Mouse (Mus musculus) E14TG2a.4 (cell line): Measurements from ENCODE around the gene Ccdc90b.

Experiments
- H3K27me3 ChIP-seq: 2 replicates; pipeline ENCODE4 v1.6.1; 2014; ENCODE audit warnings: low read length, control low read depth; ENCODE audit not compliant: insufficient read depth
- H3K36me3 ChIP-seq: 2 replicates; pipeline ENCODE4 v1.6.1; 2014; ENCODE audit warnings: low read length, control low read depth; ENCODE audit not compliant: insufficient read depth
- H3K4me1 ChIP-seq: replicated peaks from 2 replicates; pipeline ENCODE4 v1.6.1; 2014; ENCODE audit warnings: low read depth, low read length, control low read depth
- H3K4me3 ChIP-seq: replicated peaks from 2 replicates; pipeline ENCODE4 v1.5.1; 2014; ENCODE audit warnings: mild to moderate bottlenecking, low read length
- H3K9me3 ChIP-seq: 2 replicates; pipeline ENCODE4 v1.6.1; 2014; ENCODE audit warnings: low read length, control low read depth
- CTCF ChIP-seq: conservative IDR thresholded peaks from 2 replicates; pipeline ENCODE4 v1.5.1; 2014; ENCODE audit warnings: low read length
- NANOG ChIP-seq: IDR thresholded peaks from 2 replicates; pipeline ENCODE4 v1.6.1; 2014; ENCODE audit warnings: borderline replicate concordance, low read length, mixed read lengths
- POU5F1 ChIP-seq: IDR thresholded peaks from 2 replicates; pipeline ENCODE4 v1.6.1; 2014; ENCODE audit warnings: low read length, borderline replicate concordance

Ccdc90b gene

DNA sequence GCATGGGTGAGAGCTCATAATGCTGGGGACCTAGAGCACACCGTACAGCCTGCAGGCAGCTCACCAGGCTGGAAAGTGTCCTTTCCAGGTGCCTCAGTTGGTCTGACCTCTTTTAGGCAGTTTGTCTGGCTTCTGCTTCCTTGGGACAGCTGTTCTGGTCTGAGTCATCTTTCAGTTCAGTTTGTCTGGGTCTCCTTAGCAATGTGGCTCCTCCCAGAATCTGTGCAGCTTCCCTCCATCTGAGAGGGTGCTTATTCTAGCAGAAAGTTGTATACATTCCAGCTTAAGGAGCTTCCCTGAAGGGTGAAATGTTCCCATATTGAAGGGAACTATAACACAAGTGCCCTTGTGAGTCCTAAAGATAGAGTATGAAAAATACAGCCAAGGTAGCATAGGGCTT lies 5.8 kb downstream of the Ccdc90b start:
- no peaks in the 10 kb centered on the region for H3K27me3 ChIP-seq
- H3K4me1 ChIP-seq, result peaks cover 7% of the 10 kb centered on the region
- no peak overlapping the region for H3K4me3 ChIP-seq
- no peak for TF ChIP-seq NANOG
- no peak for TF ChIP-seq POU5F1
- TF ChIP-seq CTCF, result no peak
- peaks cover 13% of the 10 kb centered on the region for H3K36me3 ChIP-seq
- H3K9me3 ChIP-seq, result no peaks in the 10 kb centered on the region

DNA sequence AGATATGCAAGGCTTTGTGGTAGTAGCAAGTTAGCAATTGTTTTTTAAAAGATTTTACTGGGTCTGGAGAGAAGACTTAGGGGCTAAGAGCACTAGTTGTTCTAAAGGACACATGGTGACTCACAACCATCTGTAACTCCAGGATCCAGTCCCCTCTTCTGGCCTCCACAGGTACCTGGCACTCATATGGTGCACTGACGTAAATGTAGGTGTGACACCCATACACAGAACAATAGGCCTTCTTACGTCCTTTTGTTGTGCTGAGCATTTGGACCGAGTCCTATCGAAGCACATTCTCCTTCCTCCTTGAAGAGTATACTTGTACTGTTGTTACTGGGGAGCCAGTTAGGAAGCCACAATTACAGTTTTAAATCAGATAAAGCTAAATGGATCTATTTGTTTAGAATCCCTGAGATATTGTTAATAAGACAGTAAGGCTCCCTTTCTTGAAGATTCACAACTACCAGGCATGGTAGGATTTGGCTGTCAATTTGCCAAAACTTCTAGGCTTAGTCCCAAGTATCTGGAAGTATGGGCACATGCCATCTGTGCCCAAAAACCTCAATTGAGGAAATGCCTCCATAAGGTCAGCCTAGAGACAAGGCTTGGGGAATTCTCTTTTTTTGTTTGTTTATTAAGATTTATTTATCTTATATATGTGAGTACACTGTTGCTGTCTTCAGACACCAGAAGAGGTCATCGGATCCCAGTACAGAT lies 19.7 kb downstream of the Ccdc90b start:
- no peaks in the 10 kb centered on the region for H3K27me3 ChIP-seq
- H3K4me1 ChIP-seq, result peaks cover 13% of the 10 kb centered on the region
- TF ChIP-seq NANOG (no peak), POU5F1 (no peak), CTCF (no peak)
- H3K4me3 ChIP-seq, result no peak overlapping the region
- no peaks in the 10 kb centered on the region for H3K9me3 ChIP-seq
- H3K36me3 ChIP-seq, result peaks cover under 1% of the 10 kb centered on the region; the same call in 1 of the 2 replicates

DNA sequence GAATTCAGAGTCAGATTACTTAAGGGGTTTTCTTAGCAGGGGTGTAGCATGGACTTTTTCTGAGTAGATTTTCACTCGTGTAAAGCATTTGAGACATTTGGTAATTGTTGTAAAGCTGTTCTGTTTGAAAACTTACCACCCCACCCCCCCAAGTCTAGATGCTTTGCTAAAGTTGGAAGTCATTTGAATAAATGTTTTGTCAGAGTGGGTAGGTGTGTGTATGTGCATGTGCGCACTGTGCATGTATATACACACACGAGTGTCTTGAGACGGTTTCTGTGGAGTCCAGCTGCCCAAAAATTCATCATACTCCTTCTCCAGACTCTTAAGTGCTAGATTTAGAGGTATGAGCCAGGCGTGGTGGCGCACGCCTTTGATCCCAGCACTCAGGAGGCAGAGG lies 22.6 kb downstream of the Ccdc90b start:
- no peak overlapping the region for H3K4me3 ChIP-seq
- H3K36me3 ChIP-seq, result no peaks in the 10 kb centered on the region
- TF ChIP-seq NANOG, result no peak
- no peak for TF ChIP-seq POU5F1
- no peak for TF ChIP-seq CTCF
- H3K4me1 ChIP-seq, result peaks cover 13% of the 10 kb centered on the region
- H3K27me3 ChIP-seq, result no peaks in the 10 kb centered on the region
- H3K9me3 ChIP-seq, result no peaks in the 10 kb centered on the region

DNA sequence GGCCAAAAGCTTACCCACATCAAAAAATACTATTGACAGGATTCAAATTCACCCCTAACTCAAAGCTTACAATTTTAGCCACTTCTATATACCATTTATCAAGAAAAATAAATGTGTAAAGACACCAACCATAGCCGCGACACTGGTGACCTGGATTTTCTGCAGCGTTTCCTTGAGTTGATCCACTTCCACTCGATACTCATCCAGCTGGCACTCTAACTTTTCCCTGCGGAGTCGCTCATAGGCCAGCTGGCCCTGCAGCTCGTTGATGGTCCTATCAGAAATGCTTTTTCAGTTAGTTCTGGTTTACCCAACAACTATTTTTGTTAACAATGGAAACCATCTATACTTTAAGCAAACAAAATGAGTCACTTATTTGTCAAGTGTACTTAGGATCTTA lies 29.0 kb downstream of the Ccdc90b start:
- no peak overlapping the region for H3K4me3 ChIP-seq
- no peaks in the 10 kb centered on the region for H3K9me3 ChIP-seq
- no peak for TF ChIP-seq POU5F1
- TF ChIP-seq NANOG, result no peak
- no peak for TF ChIP-seq CTCF
- H3K27me3 ChIP-seq, result no peaks in the 10 kb centered on the region
- H3K36me3 ChIP-seq, result no peaks in the 10 kb centered on the region
- no peaks in the 10 kb centered on the region for H3K4me1 ChIP-seq

DNA sequence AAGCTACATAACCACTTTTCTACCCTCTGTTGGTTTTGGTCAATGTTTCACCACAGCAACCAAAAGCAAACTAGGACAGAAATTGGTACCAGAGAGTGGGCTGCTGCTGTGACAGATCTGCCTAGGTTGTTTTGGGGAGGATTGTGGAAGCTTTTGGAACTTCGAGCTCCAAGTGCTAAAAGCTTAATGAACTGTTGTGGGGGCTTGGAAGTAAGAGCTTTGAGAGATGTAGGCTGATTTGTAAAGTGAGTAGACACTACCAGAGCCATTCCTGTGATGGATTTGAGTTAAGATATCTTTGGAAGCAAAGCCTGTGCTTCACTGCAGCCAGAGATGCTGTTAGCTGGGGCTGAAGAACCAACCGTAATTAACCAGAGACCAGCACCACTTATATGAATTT lies 29.9 kb downstream of the Ccdc90b start:
- H3K4me3 ChIP-seq, result no peak overlapping the region
- TF ChIP-seq NANOG, result no peak
- H3K4me1 ChIP-seq, result no peaks in the 10 kb centered on the region
- H3K27me3 ChIP-seq, result no peaks in the 10 kb centered on the region
- H3K9me3 ChIP-seq, result no peaks in the 10 kb centered on the region
- H3K36me3 ChIP-seq, result no peaks in the 10 kb centered on the region

DNA sequence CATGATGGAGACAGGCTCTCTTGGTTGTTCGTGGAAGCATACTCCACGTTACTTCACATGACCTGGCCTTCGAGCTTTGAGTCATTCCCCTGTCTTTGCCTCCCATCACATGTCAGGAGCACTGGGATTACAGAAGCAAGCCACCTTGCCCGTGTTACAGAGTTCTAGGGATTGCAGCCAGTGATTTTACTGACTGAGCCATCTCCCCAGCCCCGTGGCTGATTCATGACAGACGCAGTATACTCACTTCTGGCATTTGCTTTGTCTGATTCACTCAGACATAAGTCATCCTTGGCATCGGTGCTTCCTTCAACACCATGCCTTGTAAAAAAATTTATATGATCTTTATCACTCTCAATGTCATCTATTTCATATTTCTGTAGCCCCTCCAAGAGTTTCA lies 44.0 kb downstream of the Ccdc90b start:
- Histone ChIP-seq H3K9me3 (no peaks in the 10 kb centered on the region), H3K36me3 (no peaks in the 10 kb centered on the region)
- TF ChIP-seq NANOG (no peak), POU5F1 (no peak), CTCF (no peak)

DNA sequence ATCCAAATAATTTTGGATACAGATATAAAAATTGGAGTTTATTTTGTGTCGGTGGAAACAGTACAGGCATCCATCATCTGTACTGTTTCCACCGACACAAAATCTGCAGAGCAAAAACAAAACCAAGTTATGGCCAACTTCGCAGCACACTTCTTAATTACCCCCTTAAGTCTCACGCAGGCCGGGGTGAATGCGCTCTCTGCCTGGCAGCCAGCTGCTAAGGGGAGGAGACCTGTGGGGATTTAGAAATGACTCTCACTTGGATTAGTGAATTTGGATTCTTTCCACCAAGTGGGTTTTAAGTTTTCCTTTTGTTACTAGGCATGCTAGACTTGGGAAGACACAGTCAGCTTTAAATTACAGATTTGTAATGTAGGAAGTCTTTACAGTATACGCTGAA lies 49.9 kb downstream of the Ccdc90b start:
- Histone ChIP-seq H3K36me3 (no peaks in the 10 kb centered on the region), H3K9me3 (no peaks in the 10 kb centered on the region), H3K27me3 (no peaks in the 10 kb centered on the region), H3K4me3 (no peak overlapping the region), H3K4me1 (0 out of 2 replicates have a peak, but pooled peaks cover 2% of the 10 kb centered on the region)
- TF ChIP-seq NANOG (no peak), CTCF (no peak), POU5F1 (no peak)

More for the DNA sequence above, 44.0 kb downstream of the Ccdc90b start:
- Histone ChIP-seq H3K4me1 (no peaks in the 10 kb centered on the region), H3K27me3 (no peaks in the 10 kb centered on the region), H3K4me3 (no peak overlapping the region)

DNA sequence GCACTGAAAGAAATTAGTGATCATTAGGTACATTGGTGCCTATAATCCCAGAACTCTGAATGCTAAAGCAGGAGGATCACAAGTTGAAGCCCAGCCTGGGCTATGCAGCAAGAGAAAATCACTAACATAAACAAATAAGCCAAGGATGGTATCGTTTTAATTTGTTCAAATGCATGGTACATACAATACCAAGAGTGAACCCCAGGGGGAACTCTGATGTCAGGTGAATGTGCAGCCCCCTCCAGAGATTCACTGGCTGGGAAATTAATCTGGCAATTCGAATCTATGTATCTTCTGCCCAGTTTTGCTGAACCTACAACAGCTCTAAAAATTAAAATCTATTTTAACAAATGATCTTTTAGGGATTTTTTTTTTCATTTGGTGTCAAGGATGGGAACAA lies 63.5 kb downstream of the Ccdc90b start:
- no peak for TF ChIP-seq POU5F1
- peak; percentile 12 for TF ChIP-seq CTCF
- TF ChIP-seq NANOG, result no peak

DNA sequence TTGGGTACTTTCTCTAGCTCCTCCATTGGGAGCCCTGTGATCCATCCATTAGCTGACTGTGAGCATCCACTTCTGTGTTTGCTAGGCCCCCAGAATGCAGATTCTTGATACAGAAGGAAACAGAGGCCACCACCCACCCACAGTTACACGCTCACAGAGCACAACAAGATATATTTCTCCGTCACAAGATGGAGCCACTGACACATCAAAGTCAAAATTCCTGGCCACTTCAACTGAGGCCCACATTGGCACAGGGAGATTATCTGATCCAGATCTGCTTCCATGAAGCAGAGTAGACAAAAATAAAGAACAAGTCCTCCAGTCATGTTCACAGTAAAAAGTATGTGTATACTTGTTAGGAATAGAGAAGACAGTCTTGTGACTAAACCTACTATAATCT lies 69.2 kb downstream of the Ccdc90b start:
- Histone ChIP-seq H3K27me3 (peaks cover 15% of the 10 kb centered on the region), H3K4me1 (no peaks in the 10 kb centered on the region), H3K36me3 (no peaks in the 10 kb centered on the region), H3K9me3 (no peaks in the 10 kb centered on the region), H3K4me3 (no peak overlapping the region)
- no peak for TF ChIP-seq CTCF
- TF ChIP-seq NANOG, result no peak
- no peak for TF ChIP-seq POU5F1

More for the DNA sequence above, 63.5 kb downstream of the Ccdc90b start:
- Histone ChIP-seq H3K36me3 (no peaks in the 10 kb centered on the region), H3K9me3 (no peaks in the 10 kb centered on the region), H3K4me3 (no peak overlapping the region), H3K27me3 (no peaks in the 10 kb centered on the region), H3K4me1 (no peaks in the 10 kb centered on the region)
